ENCODE assay signal across 19 mouse cellular contexts in genomic region chr14:12348089-12348488, GRCm38 (mm10). TPM values are rescaled to one million over a fixed set of nuclear protein-coding genes. Genes with fewer than 3 reads are reported as not detected.
A peak's percentile ranks its signal among the peaks of the same experiment; 100 is the strongest.
DNase-seq lines count a peak whose midpoint lies in the region; ATAC-seq lines count a peak whose summit lies in the region.
"Had no signal": no experiment of that assay in that cellular context is flagged by ENCODE, and none has a peak within 500 bp of the region (broad histone marks: within the 10 kb centered on the region; RNA-seq: fewer than 3 reads in every experiment).

Gene Fezf2 (minus strand): TSS chr14:12348189.

- DNase-seq in heart, postnatal 25 days (ENCODE audit: low spot score), result no peak
- DNase-seq in midbrain, embryonic 10.5 days (ENCODE audit: low spot score), result no peak
- no peak for DNase-seq in left cerebral cortex, postnatal 14 days (ENCODE audit: low spot score in 2 of 2)
- DNase-seq in cerebellum, adult 9-10 months, result no peak
- no peak for DNase-seq in urinary bladder, postnatal 25 days (ENCODE audit: low spot score)
- DNase-seq: B cell, adult 2 months; cerebellum, postnatal 14 days; gastrocnemius, adult 2 months; kidney, adult 11 months; lung, adult 2 months; right cerebral cortex, adult 18-20 months had no signal

- no peaks in the 10 kb centered on the region for H3K9me3 ChIP-seq in heart, embryonic 14.5 days (ENCODE audit: control insufficient read depth, low read length)
- no peaks in the 10 kb centered on the region for H3K9me3 ChIP-seq in midbrain, embryonic 10.5 days (replicated peaks)
- H3K9me3 ChIP-seq in midbrain, embryonic 16.5 days (replicated peaks; ENCODE audit: control insufficient read depth, low read length, poor library complexity, severe bottlenecking), result no peaks in the 10 kb centered on the region
- no peaks in the 10 kb centered on the region for H3K9me3 ChIP-seq in forebrain, embryonic 12.5 days
- H3K9me3 ChIP-seq: hindbrain, embryonic 12.5 days; neural tube, embryonic 13.5 days had no signal

- peaks cover 99% of the 10 kb centered on the region for H3K27me3 ChIP-seq in heart, embryonic 14.5 days (ENCODE audit: control insufficient read depth, insufficient read depth, low read length)
- peaks cover 100% of the 10 kb centered on the region for H3K27me3 ChIP-seq in midbrain, embryonic 10.5 days (ENCODE audit: low read depth, poor library complexity, severe bottlenecking)
- H3K27me3 ChIP-seq in midbrain, embryonic 16.5 days (ENCODE audit: control insufficient read depth, insufficient read depth, low read depth, low read length), result peaks cover 70% of the 10 kb centered on the region
- H3K27me3 ChIP-seq in forebrain, embryonic 12.5 days, result peaks cover 97% of the 10 kb centered on the region

- intact Hi-C loops in heart, postnatal 25 days (cut with DNase I), result no loop called here
- intact Hi-C loops in left cerebral cortex, postnatal 14 days (cut with DNase I), result loop anchor here (5.0 kb wide), 1 partner anchor 44 kb away; no protein-coding TSS in a partner anchor

- no peak within 1 kb of the TSS for H3K27ac ChIP-seq in heart, embryonic 14.5 days (replicated peaks in 1 of 2; ENCODE audit: control insufficient read depth in 1 of 2, insufficient read depth in 1 of 2, low read depth in 2 of 2, low read length in 2 of 2)
- no peak within 1 kb of the TSS for H3K27ac ChIP-seq in midbrain, embryonic 10.5 days (replicated peaks)
- H3K27ac ChIP-seq in midbrain, embryonic 16.5 days (ENCODE audit: low read length), result no peak within 1 kb of the TSS
- peak within 1 kb of the TSS; percentile 96 for H3K27ac ChIP-seq in forebrain, embryonic 12.5 days
- H3K27ac ChIP-seq: gastrocnemius, adult 2 months; hindbrain, embryonic 12.5 days; neural tube, embryonic 13.5 days had no signal

- H3K4me3 ChIP-seq in heart, embryonic 14.5 days (ENCODE audit: control insufficient read depth in 1 of 2, insufficient read depth in 1 of 2, low read depth in 1 of 2, low read length in 2 of 2), result peak within 1 kb of the TSS in 1 of 2 experiments; percentile 38; a peak in 2 of 4 replicates
- H3K4me3 ChIP-seq in midbrain, embryonic 10.5 days, result peak within 1 kb of the TSS; percentile 46
- no peak within 1 kb of the TSS for H3K4me3 ChIP-seq in midbrain, embryonic 16.5 days (ENCODE audit: low read depth, low read length)
- peak within 1 kb of the TSS; percentile 58 for H3K4me3 ChIP-seq in forebrain, embryonic 12.5 days (replicated peaks)
- H3K4me3 ChIP-seq: neural tube, embryonic 13.5 days had no signal

- no peaks in the 10 kb centered on the region for H3K36me3 ChIP-seq in heart, embryonic 14.5 days (ENCODE audit: control insufficient read depth, insufficient read depth, low read length)
- H3K36me3 ChIP-seq in midbrain, embryonic 10.5 days, result no peaks in the 10 kb centered on the region
- H3K36me3 ChIP-seq in midbrain, embryonic 16.5 days (ENCODE audit: control insufficient read depth, insufficient read depth, low read length), result no peaks in the 10 kb centered on the region
- no peaks in the 10 kb centered on the region for H3K36me3 ChIP-seq in forebrain, embryonic 12.5 days (replicated peaks)
- H3K36me3 ChIP-seq: G1E; hindbrain, embryonic 12.5 days; neural tube, embryonic 13.5 days had no signal

- 6% methylated on average over 2 of the region's 2 CpGs for WGBS in heart, embryonic 14.5 days
- WGBS in midbrain, embryonic 10.5 days, result 0% methylated on average over 2 of the region's 2 CpGs
- WGBS in midbrain, embryonic 16.5 days, result 5% methylated on average over 2 of the region's 2 CpGs
- 0% methylated on average over 2 of the region's 2 CpGs for WGBS in forebrain, embryonic 12.5 days

- no peak for ATAC-seq in heart, embryonic 14.5 days (ENCODE audit: insufficient number of reproducible peaks, insufficient read depth, low FRiP score, low read depth)
- no peak for ATAC-seq in midbrain, embryonic 16.5 days
- no peak for ATAC-seq in forebrain, embryonic 12.5 days (ENCODE audit: low FRiP score)

- H3K4me2 ChIP-seq in heart, embryonic 14.5 days (ENCODE audit: low read length), result peak within 1 kb of the TSS; percentile 65; the same call in 1 of the 2 replicates
- H3K4me2 ChIP-seq in midbrain, embryonic 16.5 days (ENCODE audit: low read length), result no peak within 1 kb of the TSS
- peak within 1 kb of the TSS; percentile 57 for H3K4me2 ChIP-seq in forebrain, embryonic 12.5 days
- H3K4me2 ChIP-seq: hindbrain, embryonic 12.5 days had no signal

- peaks cover 2 to 15% of the 10 kb centered on the region in 2 experiments; a peak in 3 of 4 replicates for H3K4me1 ChIP-seq in heart, embryonic 14.5 days (ENCODE audit: control insufficient read depth in 2 of 2, insufficient read depth in 2 of 2, low read length in 2 of 2)
- peaks cover 48% of the 10 kb centered on the region for H3K4me1 ChIP-seq in midbrain, embryonic 10.5 days
- peaks cover 3% of the 10 kb centered on the region; the same call in 1 of the 2 replicates for H3K4me1 ChIP-seq in midbrain, embryonic 16.5 days (ENCODE audit: control insufficient read depth, insufficient read depth, low read length)
- H3K4me1 ChIP-seq in forebrain, embryonic 12.5 days, result peaks cover 54% of the 10 kb centered on the region

- H3K9ac ChIP-seq in heart, embryonic 14.5 days (ENCODE audit: low read length), result no peak within 1 kb of the TSS
- H3K9ac ChIP-seq in midbrain, embryonic 16.5 days (ENCODE audit: low read depth, low read length), result no peak within 1 kb of the TSS
- peak within 1 kb of the TSS; percentile 90 for H3K9ac ChIP-seq in forebrain, embryonic 12.5 days
- H3K9ac ChIP-seq: hindbrain, embryonic 12.5 days; neural tube, embryonic 13.5 days had no signal

RNA-seq across cellular contexts. Expression of gene Fezf2, which starts in this region (rescaled TPM):
- not detected in 2 replicates for polyA plus RNA-seq in heart, embryonic 14.5 days (2014; fragmentation: Nextera tagmentation; extraction: Ambion mirVana)
- total RNA-seq in heart, postnatal 25 days (2021), result not detected
- 5.0 and 9.8 TPM in 2 replicates for polyA plus RNA-seq in midbrain, embryonic 10.5 days (2016; fragmentation: Nextera tagmentation; extraction: Ambion mirVana)
- polyA plus RNA-seq in midbrain, embryonic 16.5 days (2015; fragmentation: Nextera tagmentation; extraction: Ambion mirVana), result 2.4 and 2.8 TPM in 2 replicates
- polyA plus RNA-seq in forebrain, embryonic 12.5 days (2016; fragmentation: Nextera tagmentation; extraction: Ambion mirVana), result 46.8 and 52.6 TPM in 2 replicates
- 10 to 100 TPM; 28.8 to 40.9 TPM for total RNA-seq in left cerebral cortex, postnatal 14 days (2021)
- total RNA-seq: gastrocnemius, adult 2 months; megakaryocyte, adult 5-6 weeks had no signal
- polyA plus RNA-seq: G1E; large intestine, adult 2 months; lung, adult 2 months; neural tube, embryonic 13.5 days had no signal

Comparison
In these comparisons a context has a peak if more than half of its experiments do, and no peak if none do; other contexts are left out.
1. RNA of gene Fezf2 (total RNA-seq): 28.8 to 40.9 TPM in left cerebral cortex, postnatal 14 days; not detected in heart, postnatal 25 days; every median in the first group is over 10 times any median in the second.